Mouse (Mus musculus) lung, adult 2 months (tissue): ENCODE results near the gene Gsdma. TPM values are rescaled to one million over a fixed set of nuclear protein-coding genes. Genes with fewer than 3 reads are reported as not detected.

Source experiments
- DNase-seq: peaks from one replicate; pipeline ENCODE4 v3.0.0; 2022
- H3K4me1 ChIP-seq: fragments of 200-500 bp; 2 replicates; pipeline ENCODE4 v1.6.1; 2011; ENCODE audit warnings: low read length; ENCODE audit not compliant: control insufficient read depth, insufficient read depth
- H3K4me3 ChIP-seq: fragments of 200-500 bp; replicated peaks from 2 replicates; pipeline ENCODE3; 2011; ENCODE audit warnings: low read depth, mild to moderate bottlenecking, control low read depth, low read length; ENCODE audit errors: extremely low read depth
- CTCF ChIP-seq: fragments of 200-500 bp; IDR thresholded peaks from 2 replicates; pipeline ENCODE4 v1.5.1; 2011; ENCODE audit warnings: mild to moderate bottlenecking, low read length, control low read depth; ENCODE audit not compliant: insufficient read depth
- POLR2A ChIP-seq: fragments of 200-500 bp; IDR thresholded peaks from 2 replicates; pipeline ENCODE4 v1.6.1; 2011; ENCODE audit warnings: low read depth, mild to moderate bottlenecking, control low read depth, low read length, borderline replicate concordance; ENCODE audit errors: extremely low read depth
- WGBS: fragments of 180-500 bp; shearing (Covaris S2); methylation state at CpG from one replicate; pipeline ENCODE4 v1.1.7; 2018; 5-methylcytosine and 5-hydroxymethylcytosine counted together
- polyA plus RNA-seq: library from polyadenylated mRNA; depleted of rRNA; stranded (reverse); fragments of >200 nt; gene quantifications from 2 replicates; pipeline ENCODE4 v1.2.3, GENCODE M21; 2012; rRNA removed

Gene Gsdma
- polyA plus RNA-seq, 1 experiment, result 11.5 TPM

DNA sequence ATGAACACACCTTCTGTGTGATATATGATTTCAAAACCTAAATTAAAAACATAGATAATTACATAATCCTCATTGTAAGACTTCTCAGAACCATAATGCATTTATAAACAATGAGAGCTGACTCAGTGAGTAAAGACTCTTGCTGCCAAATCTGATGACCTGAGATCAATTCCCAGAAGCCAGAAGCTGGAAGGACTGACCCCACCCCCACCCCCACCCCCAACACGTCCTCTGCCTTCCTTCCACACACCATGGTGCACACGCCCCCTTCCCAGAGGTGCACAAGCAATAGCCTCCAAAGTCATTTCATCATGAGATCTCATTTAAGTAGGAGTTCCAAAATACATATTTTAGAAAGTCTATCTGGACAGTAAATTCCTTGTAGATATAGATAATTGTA, 56.6 kb downstream of the Gsdma start:
- 38% methylated on average over 2 of the region's 2 CpGs for WGBS
- H3K4me1 ChIP-seq, result peaks cover 14% of the 10 kb centered on the region
- TF ChIP-seq POLR2A (no peak), CTCF (no peak)
- H3K4me3 ChIP-seq, result no peak overlapping the region
- DNase-seq, result no peak

DNA sequence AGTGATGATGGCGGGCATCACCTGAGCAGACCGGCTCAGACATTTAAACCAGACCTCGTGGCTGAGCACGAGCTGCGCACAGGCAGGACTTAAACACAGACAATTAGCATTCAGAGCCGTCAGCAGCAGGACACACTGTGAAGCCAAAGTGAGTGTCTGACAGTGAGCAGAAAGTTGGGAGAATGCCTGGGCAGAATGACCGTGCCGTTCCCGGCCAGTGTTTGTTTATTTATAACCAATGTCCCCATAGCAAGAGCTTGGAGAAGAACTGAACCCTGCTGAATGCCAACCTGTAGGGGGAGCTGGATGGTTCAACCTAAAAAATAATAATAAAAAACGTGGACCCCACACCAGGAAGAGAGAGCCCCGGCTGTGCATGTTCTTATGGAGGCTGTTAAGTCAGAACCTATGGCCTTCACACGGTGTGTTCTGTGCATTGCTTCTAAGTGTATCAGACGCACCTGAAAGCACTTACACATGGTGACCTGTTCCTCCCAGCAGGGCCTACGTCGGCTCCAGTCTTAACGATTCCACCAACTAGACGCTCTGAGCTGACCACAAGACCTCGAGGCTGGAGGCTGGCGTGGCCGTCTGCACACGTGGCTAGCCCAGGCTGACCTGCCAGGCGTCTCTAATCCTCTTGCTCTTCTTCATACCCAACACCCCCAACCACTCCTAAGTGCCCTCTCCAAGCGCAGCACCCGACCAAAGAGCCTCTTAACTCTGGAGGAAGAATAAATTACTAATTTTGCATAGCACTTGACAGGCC, 57.5 kb downstream of the Gsdma start:
- 35% methylated on average over 24 of the region's 24 CpGs for WGBS
- peak; percentile 61 for DNase-seq
- H3K4me3 ChIP-seq, result no peak overlapping the region
- peaks cover 14% of the 10 kb centered on the region for H3K4me1 ChIP-seq
- TF ChIP-seq CTCF (peak; percentile 28), POLR2A (peak; percentile 33; the same call in 1 of the 2 replicates)

DNA sequence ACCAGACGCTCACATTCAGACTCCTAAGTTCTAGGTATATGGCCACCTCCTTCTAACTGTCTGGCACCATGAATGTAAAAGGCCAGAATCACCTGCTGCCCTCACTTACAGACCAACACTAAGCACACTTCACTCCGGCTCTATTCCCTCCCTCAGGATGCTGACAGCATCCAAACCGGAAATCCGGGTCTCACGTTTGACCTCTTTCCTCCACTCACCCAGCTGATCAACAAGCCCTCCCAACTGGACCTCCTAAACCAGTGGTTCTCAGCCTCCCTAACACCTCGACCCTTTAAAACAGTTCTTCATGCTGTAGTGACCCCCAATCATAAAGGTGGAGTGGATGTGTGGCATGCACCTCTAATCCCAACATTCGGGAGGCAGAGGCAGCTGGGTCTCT, 58.9 kb downstream of the Gsdma start:
- no peak for DNase-seq
- Histone ChIP-seq H3K4me3 (no peak overlapping the region), H3K4me1 (peaks cover 12% of the 10 kb centered on the region)
- WGBS, result 37% methylated on average over 7 of the region's 7 CpGs
- TF ChIP-seq CTCF (no peak), POLR2A (no peak)

DNA sequence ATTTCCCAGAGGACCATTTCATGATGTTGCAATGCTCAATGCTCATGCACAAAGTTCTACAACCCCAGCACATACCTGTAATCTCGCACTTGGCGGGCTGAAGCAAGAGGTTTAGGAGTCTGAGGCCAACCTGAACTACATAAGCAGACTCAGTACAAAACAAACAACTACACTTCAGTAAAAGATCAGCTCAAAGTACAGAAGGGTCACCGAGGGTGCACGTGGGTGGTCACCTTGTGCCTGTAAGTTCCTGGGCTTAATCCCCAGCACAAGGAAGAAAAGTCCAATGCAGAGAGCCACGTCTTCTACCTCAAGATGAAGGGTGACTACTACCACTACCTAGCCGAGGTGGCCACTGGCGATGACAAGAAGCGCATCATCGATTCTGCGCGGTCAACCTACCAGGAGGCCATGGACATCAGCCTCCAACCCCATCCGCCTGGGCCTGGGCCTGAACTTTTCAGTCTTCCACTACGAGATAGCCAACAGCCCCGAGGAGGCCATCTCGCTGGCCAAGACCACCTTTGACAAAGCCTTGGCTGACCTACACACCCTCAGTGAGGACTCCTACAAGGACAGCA, 61.9 kb downstream of the Gsdma start:
- no peak for DNase-seq

More for the DNA sequence above, 61.9 kb downstream of the Gsdma start:
- no peak overlapping the region for H3K4me3 ChIP-seq
- WGBS, result 93% methylated on average over 15 of the region's 15 CpGs
- peaks cover 12% of the 10 kb centered on the region for H3K4me1 ChIP-seq
- no peak for TF ChIP-seq CTCF

Other genes starting within 250 kb of the Gsdma start
- gene Mien1, start 225.4 kb upstream of the Gsdma start, polyA plus RNA-seq, result 44.8 and 58.0 TPM in 2 replicates
- gene Grb7, start 218.0 kb upstream of the Gsdma start, polyA plus RNA-seq, result 48.0 and 48.9 TPM in 2 replicates
- gene Ikzf3, start 118.3 kb upstream of the Gsdma start, polyA plus RNA-seq, result 6.4 and 10.1 TPM in 2 replicates
- gene Zpbp2, start 113.3 kb upstream of the Gsdma start, polyA plus RNA-seq, result 0.34 TPM in 1 of 2 replicates, not detected in the other
- gene Ormdl3, start 77.0 kb upstream of the Gsdma start, polyA plus RNA-seq, result 55.6 and 56.7 TPM in 2 replicates
- gene Lrrc3c, start 66.1 kb upstream of the Gsdma start, polyA plus RNA-seq, result not detected in 2 replicates
- not detected in 2 replicates for gene Gm12355, start 38.7 kb upstream of the Gsdma start, polyA plus RNA-seq
- gene Gsdma3, start 38.0 kb upstream of the Gsdma start, polyA plus RNA-seq, result not detected in 2 replicates
- gene Gsdma2, start 17.6 kb upstream of the Gsdma start, polyA plus RNA-seq, result not detected in 2 replicates
- 136 and 156 TPM in 2 replicates for gene Psmd3, start 18.2 kb downstream of the Gsdma start, polyA plus RNA-seq
- not detected in 2 replicates for gene Csf3, start 36.9 kb downstream of the Gsdma start, polyA plus RNA-seq
- gene Med24, start 65.1 kb downstream of the Gsdma start, polyA plus RNA-seq, result 45.0 and 55.1 TPM in 2 replicates
- 142 and 159 TPM in 2 replicates for gene Thra, start 76.3 kb downstream of the Gsdma start, polyA plus RNA-seq
- 213 and 329 TPM in 2 replicates for gene Nr1d1, start 111.0 kb downstream of the Gsdma start, polyA plus RNA-seq
- gene Msl1, start 131.2 kb downstream of the Gsdma start, polyA plus RNA-seq, result 39.0 and 54.3 TPM in 2 replicates
- gene Casc3, start 140.6 kb downstream of the Gsdma start, polyA plus RNA-seq, result 33.6 and 37.9 TPM in 2 replicates
- gene Rapgefl1, start 172.4 kb downstream of the Gsdma start, polyA plus RNA-seq, result 3.4 and 18.4 TPM in 2 replicates
- gene Wipf2, start 199.3 kb downstream of the Gsdma start, polyA plus RNA-seq, result 10.1 and 14.0 TPM in 2 replicates
- gene Cdc6, start 243.4 kb downstream of the Gsdma start, polyA plus RNA-seq, result 0.16 and 0.25 TPM in 2 replicates